Mouse (Mus musculus): Measurements from ENCODE around the gene Wars2. TPM values are rescaled to one million over a fixed set of nuclear protein-coding genes. Genes with fewer than 3 reads are reported as not detected.

The Wars2 gene
- polyA plus RNA-seq, 1 experiment: 2.6 TPM

- Histone ChIP-seq H3K27ac (ENCODE audit: insufficient read depth, low read depth, low read length) (no peak overlapping the region), H3K4me3 (ENCODE audit: low read depth, low read length) (no peak overlapping the region), H3K4me1 (ENCODE audit: control insufficient read depth, insufficient read depth, insufficient read length, low read length) (peaks cover 4% of the 10 kb centered on the region; the same call in 1 of the 2 replicates), H3K27me3 (ENCODE audit: control insufficient read depth, insufficient read depth, low read length) (peaks cover 74% of the 10 kb centered on the region), H3K36me3 (ENCODE audit: control insufficient read depth, insufficient read depth, low read length) (no peaks in the 10 kb centered on the region)
- WGBS: 4% methylated on average over 20 of the region's 20 CpGs
- no peak for TF ChIP-seq CTCF (IDR thresholded peaks at IDR 0.05; ENCODE audit: extremely low read depth, insufficient read length, insufficient replicate concordance, low read depth, low read length)
- TF ChIP-seq POLR2A (IDR thresholded peaks at IDR 0.05; ENCODE audit: low read depth, low read length): no peak
Measured at GRCm38 (mm10) chr3:99239301-99240045, 98.6 kb downstream of the Wars2 start.

DNA sequence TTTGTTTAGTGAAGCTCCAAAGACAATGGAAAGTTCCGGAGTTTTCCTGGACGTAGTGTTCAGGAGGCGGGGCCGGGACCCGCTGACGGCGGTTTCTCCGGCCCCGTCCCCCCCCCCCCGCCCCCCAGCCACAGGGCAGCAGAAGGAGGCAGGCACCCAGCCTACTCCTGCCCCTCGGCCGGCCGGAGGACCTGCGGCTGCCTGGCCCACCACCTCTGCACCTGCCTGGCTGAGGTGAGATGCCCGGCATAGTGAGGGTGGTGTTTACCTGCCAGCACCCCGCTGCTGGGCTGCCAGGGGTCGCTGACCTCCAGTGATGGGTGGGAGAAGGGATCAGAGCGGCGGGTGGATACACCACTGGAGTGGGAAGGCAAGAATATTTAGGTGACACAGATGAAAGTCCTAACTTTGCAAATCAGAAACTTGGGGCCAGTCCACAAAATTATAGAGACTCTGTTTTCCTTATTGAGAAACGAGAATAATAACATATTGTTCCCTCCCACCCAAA lies 99.4 kb downstream of the Wars2 start, which contains the start of gene Tbx15:
Tbx15 (plus strand) TSS at position 169 of the 508 bp plus-strand sequence.
- Histone ChIP-seq H3K36me3 (ENCODE audit: control insufficient read depth, insufficient read depth, low read length) (no peaks in the 10 kb centered on the region), H3K27ac (ENCODE audit: insufficient read depth, low read depth, low read length) (no peak within 1 kb of the TSS), H3K4me1 (ENCODE audit: control insufficient read depth, insufficient read depth, insufficient read length, low read length) (0 out of 2 replicates have a peak, but pooled peaks cover 2% of the 10 kb centered on the region), H3K4me3 (ENCODE audit: low read depth, low read length) (peak within 1 kb of the TSS; percentile 38), H3K27me3 (ENCODE audit: control insufficient read depth, insufficient read depth, low read length) (peaks cover 69% of the 10 kb centered on the region)
- TF ChIP-seq CTCF (IDR thresholded peaks at IDR 0.05; ENCODE audit: extremely low read depth, insufficient read length, insufficient replicate concordance, low read depth, low read length): no peak
- TF ChIP-seq POLR2A (IDR thresholded peaks at IDR 0.05; ENCODE audit: low read depth, low read length): no peak
- WGBS: 2% methylated on average over 20 of the region's 20 CpGs

DNA sequence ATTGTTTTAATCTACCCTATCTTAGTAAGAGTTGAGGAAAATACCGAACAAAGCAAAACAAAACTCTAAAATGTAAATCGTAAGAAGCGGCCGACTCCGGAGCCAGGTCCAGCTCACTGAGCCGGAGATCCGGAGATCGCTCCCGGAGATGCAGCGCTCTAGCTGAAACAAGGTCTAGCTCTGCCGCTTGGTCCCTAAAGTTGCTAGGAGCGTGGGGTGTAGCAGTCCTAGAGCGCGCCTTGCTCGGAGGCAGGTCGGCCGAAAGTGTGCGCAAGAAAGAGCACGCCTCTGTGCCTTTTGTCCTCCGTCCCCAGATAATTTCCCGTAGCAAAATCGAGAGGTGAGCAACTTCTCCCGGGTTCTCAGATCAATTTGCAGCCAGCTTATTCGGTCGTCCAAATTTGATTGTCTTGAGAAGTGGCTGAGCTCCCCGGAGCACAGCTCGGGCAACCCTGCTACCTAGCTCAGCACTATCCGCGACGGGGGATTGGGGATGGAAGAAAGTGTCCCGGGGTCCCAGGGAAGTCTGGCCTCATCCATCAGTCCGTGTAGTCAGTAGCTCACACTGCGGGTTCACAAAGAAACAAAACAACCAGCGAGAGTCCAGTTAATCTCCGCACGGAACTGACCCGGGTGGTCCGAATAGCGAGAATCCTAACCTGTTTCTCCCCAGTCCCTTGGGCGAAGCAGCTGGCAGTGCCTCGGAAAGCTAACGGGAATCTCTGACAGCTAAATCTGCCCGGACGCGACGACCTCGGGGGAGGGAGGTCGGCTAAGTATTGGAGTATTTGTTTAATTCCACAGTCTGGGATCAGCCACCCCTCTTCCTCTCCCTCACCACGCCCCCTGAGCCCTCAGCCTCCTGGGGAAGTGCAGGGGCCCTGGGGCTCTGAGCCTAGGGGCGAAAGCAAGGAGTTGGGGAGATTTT lies 100.2 kb downstream of the Wars2 start:
- TF ChIP-seq CTCF (IDR thresholded peaks at IDR 0.05; ENCODE audit: extremely low read depth, insufficient read length, insufficient replicate concordance, low read depth, low read length): no peak
- TF ChIP-seq POLR2A (IDR thresholded peaks at IDR 0.05; ENCODE audit: low read depth, low read length): no peak
- peak overlapping the region; percentile 38 for H3K4me3 ChIP-seq (ENCODE audit: low read depth, low read length)
- H3K36me3 ChIP-seq (ENCODE audit: control insufficient read depth, insufficient read depth, low read length): no peaks in the 10 kb centered on the region
- 2% methylated on average over 50 of the region's 50 CpGs for WGBS
- H3K4me1 ChIP-seq (ENCODE audit: control insufficient read depth, insufficient read depth, insufficient read length, low read length): 0 out of 2 replicates have a peak, but pooled peaks cover 2% of the 10 kb centered on the region
- no peak overlapping the region for H3K27ac ChIP-seq (ENCODE audit: insufficient read depth, low read depth, low read length)
- H3K27me3 ChIP-seq (ENCODE audit: control insufficient read depth, insufficient read depth, low read length): peaks cover 66% of the 10 kb centered on the region

DNA sequence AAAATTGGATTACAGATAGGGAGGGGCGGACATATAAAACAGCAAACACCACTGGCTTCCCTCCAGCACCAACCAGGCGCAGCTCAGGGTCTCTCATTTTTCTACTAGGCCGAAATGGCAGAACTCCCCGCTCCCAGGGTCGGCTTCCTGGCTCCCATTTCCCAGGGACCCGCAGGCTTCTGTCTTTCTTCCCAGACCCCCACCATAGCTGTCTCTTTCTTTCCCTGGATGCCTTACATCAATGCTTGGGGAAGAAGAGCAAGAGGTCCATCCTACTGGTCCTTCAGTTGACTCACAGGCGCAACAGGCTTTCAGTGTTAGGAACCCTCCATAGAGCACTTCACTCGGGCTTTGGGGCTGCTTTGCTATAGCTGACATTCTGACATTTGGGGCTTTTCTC lies 101.6 kb downstream of the Wars2 start:
- Histone ChIP-seq H3K27ac (ENCODE audit: insufficient read depth, low read depth, low read length) (no peak overlapping the region), H3K4me3 (ENCODE audit: low read depth, low read length) (no peak overlapping the region), H3K4me1 (ENCODE audit: control insufficient read depth, insufficient read depth, insufficient read length, low read length) (0 out of 2 replicates have a peak, but pooled peaks cover 2% of the 10 kb centered on the region), H3K27me3 (ENCODE audit: control insufficient read depth, insufficient read depth, low read length) (peaks cover 76% of the 10 kb centered on the region), H3K36me3 (ENCODE audit: control insufficient read depth, insufficient read depth, low read length) (no peaks in the 10 kb centered on the region)
- 14% methylated on average over 8 of the region's 8 CpGs for WGBS
- TF ChIP-seq POLR2A (IDR thresholded peaks at IDR 0.05; ENCODE audit: low read depth, low read length) (no peak), CTCF (IDR thresholded peaks at IDR 0.05; ENCODE audit: extremely low read depth, insufficient read length, insufficient replicate concordance, low read depth, low read length) (no peak)

DNA sequence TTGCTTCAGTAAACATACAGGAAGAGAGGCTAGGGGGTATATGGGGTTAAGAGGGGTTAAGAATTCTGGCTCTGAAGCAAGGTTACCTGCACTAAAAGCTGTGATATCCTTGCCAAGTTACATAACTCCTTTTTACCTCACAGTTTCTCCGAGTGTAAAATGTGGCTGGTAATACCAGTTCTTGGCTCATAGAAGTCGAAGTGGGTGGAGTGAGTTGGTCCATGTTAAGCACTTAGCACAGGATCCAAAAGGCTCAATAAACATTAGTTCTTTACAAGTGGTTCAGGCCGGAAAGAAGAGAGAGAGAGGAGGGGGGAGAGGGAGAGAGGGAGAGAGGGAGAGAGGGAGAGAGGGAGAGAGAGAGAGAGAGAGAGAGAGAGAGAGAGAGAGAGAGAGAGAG lies 104.5 kb downstream of the Wars2 start:
- WGBS: 18% methylated on average over 3 of the region's 3 CpGs
- H3K27me3 ChIP-seq (ENCODE audit: control insufficient read depth, insufficient read depth, low read length): peaks cover 79% of the 10 kb centered on the region
- no peak overlapping the region for H3K27ac ChIP-seq (ENCODE audit: insufficient read depth, low read depth, low read length)
- H3K4me3 ChIP-seq (ENCODE audit: low read depth, low read length): no peak overlapping the region
- peaks cover 2% of the 10 kb centered on the region; the same call in 1 of the 2 replicates for H3K4me1 ChIP-seq (ENCODE audit: control insufficient read depth, insufficient read depth, insufficient read length, low read length)
- no peak for TF ChIP-seq POLR2A (IDR thresholded peaks at IDR 0.05; ENCODE audit: low read depth, low read length)
- no peak for TF ChIP-seq CTCF (IDR thresholded peaks at IDR 0.05; ENCODE audit: extremely low read depth, insufficient read length, insufficient replicate concordance, low read depth, low read length)
- H3K36me3 ChIP-seq (ENCODE audit: control insufficient read depth, insufficient read depth, low read length): no peaks in the 10 kb centered on the region

GRCm38 (mm10) chr3:99246629-99247028 lies 105.8 kb downstream of the Wars2 start:
- Histone ChIP-seq H3K4me3 (ENCODE audit: low read depth, low read length) (no peak overlapping the region), H3K27ac (ENCODE audit: insufficient read depth, low read depth, low read length) (no peak overlapping the region), H3K4me1 (ENCODE audit: control insufficient read depth, insufficient read depth, insufficient read length, low read length) (no peaks in the 10 kb centered on the region; the same call in 1 of the 2 replicates), H3K27me3 (ENCODE audit: control insufficient read depth, insufficient read depth, low read length) (peaks cover 80% of the 10 kb centered on the region), H3K36me3 (ENCODE audit: control insufficient read depth, insufficient read depth, low read length) (no peaks in the 10 kb centered on the region)
- no peak for TF ChIP-seq POLR2A (IDR thresholded peaks at IDR 0.05; ENCODE audit: low read depth, low read length)
- no peak for TF ChIP-seq CTCF (IDR thresholded peaks at IDR 0.05; ENCODE audit: extremely low read depth, insufficient read length, insufficient replicate concordance, low read depth, low read length)
- WGBS: 44% methylated on average over 3 of the region's 3 CpGs
